Mouse (Mus musculus): Measurements from ENCODE around the gene Adcy9.

DNA sequence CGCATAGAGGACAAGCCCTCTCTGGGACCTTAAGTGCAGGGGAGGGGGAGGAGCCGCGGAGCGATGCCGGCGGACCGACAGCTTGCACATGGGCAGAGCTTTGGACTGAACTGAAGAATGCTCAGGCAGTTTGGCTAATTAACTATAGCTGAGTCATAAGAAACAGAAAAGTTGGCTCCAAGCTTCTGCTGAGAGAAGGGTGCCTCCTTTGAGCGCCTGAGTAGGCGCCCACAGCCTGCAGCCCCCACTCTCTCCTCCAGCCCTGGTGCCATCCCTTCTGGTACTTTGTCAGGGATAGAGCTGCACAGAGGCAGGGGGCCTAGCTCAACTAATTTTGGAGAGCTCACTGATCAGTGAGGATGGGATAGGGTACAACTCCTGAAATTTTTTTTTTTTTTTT lies 27.9 kb upstream of the Adcy9 start:
- TF ChIP-seq CTCF (IDR thresholded peaks at IDR 0.05; ENCODE audit: borderline replicate concordance, extremely low read depth, insufficient read depth, insufficient read length), result no peak
- TF ChIP-seq POLR2A (IDR thresholded peaks at IDR 0.05; ENCODE audit: borderline replicate concordance, extremely low read depth, insufficient read depth, insufficient read length, poor library complexity, severe bottlenecking), result no peak
